Mouse (Mus musculus): ENCODE results near the gene Vmn2r44. TPM values are rescaled to one million over a fixed set of nuclear protein-coding genes. Genes with fewer than 3 reads are reported as not detected.
"Not testable (repeated sequence)": the region's sequence is repeated elsewhere in the genome, so short reads cannot be mapped to it uniquely, and the experiment has no call there.

The Vmn2r44 gene
- polyA plus RNA-seq (2012; rRNA removed), result not detected in 2 replicates

DNA sequence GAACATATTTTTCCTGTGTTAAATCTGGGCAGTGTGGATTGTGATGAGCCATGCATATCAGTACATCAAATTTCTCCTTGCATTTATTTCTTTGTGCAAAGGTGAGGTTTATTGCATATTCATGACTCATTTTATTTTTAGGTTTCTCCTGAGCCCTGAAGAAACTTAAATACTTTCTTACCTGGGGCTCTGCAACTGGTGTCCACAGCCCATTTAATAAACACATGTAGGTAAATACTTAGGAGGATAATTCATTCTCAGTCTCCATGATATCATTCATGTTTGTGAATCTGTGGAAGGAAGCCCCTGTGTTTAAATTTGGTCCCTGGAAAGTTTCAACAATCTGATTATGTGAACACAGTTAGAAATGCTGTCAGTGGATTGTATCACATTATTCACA lies at the start of gene Vmn2r44:
TSS of gene Vmn2r44 (minus strand) at position 101 of the 400 bp plus-strand sequence.
- not testable (repeated sequence) for H3K27ac ChIP-seq (ENCODE audit: control insufficient read depth, insufficient read depth, low read depth, low read length); H3K36me3 ChIP-seq (ENCODE audit: control insufficient read depth, insufficient read depth, low read length); H3K27me3 ChIP-seq (ENCODE audit: control insufficient read depth, insufficient read depth, low read length); H3K4me1 ChIP-seq (ENCODE audit: control insufficient read depth, insufficient read depth, low read length); H3K4me3 ChIP-seq (ENCODE audit: control insufficient read depth, low read depth, low read length)

DNA sequence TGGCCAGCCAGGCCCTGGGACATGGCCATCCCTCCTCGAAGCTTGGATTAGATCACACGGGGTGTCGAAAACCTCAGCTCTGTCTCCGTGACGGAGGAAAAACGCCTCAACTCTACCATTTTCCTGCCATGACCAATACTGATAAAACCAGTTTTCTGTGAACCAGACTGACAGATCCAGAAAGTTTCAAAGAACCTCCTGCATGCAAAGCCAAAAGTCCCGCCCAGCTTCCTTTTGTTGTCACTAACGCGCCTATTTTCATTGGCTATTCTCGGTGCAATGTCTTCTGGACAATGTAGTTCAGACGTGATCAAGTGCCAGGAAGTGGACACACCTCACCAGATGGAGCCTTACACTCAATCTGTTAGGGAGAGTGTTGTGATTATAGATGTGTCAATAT lies 25.3 kb downstream of the Vmn2r44 start:
- not testable (repeated sequence) for H3K4me1 ChIP-seq (ENCODE audit: control insufficient read depth, insufficient read depth, low read length); H3K4me3 ChIP-seq (ENCODE audit: control insufficient read depth, low read depth, low read length); H3K27ac ChIP-seq (ENCODE audit: control insufficient read depth, insufficient read depth, low read depth, low read length); H3K36me3 ChIP-seq (ENCODE audit: control insufficient read depth, insufficient read depth, low read length); H3K27me3 ChIP-seq (ENCODE audit: control insufficient read depth, insufficient read depth, low read length)

Other genes starting within 250 kb of the Vmn2r44 start
- not detected in 2 replicates for gene Vmn2r41, start 221.7 kb downstream of the Vmn2r44 start, polyA plus RNA-seq (2012; rRNA removed)
- gene Vmn2r42, start 183.0 kb downstream of the Vmn2r44 start, polyA plus RNA-seq (2012; rRNA removed), result not detected in 2 replicates
- gene Vmn2r43, start 122.7 kb downstream of the Vmn2r44 start, polyA plus RNA-seq (2012; rRNA removed), result not detected in 2 replicates
- gene Vmn2r45, start 105.7 kb upstream of the Vmn2r44 start, polyA plus RNA-seq (2012; rRNA removed), result not detected in 2 replicates

Data from testis, adult 2 months (tissue).